Mouse (Mus musculus): Measurements from ENCODE around the gene Gpr108.

GRCm38 (mm10) chr17:57285077-57285476, 36.8 kb upstream of the Gpr108 start:
- TF ChIP-seq CTCF (IDR thresholded peaks at IDR 0.05; ENCODE audit: low read depth, low read length): no peak
- no peak for TF ChIP-seq POLR2A (IDR thresholded peaks at IDR 0.05; ENCODE audit: extremely low read depth, insufficient read depth, low read length)

Data from liver, adult 2 months (tissue).